Mouse (Mus musculus) cortical plate, adult 2 months (tissue): ENCODE results near the gene Tspan15. TPM values are rescaled to one million over a fixed set of nuclear protein-coding genes. Genes with fewer than 3 reads are reported as not detected.

Experiments used
- H3K27ac ChIP-seq: fragments of 200-500 bp; 2 replicates; pipeline ENCODE4 v1.5.1; 2012; ENCODE audit warnings: low read length, control low read depth, inconsistent platforms; ENCODE audit not compliant: insufficient read depth
- H3K4me1 ChIP-seq: fragments of 200-500 bp; 2 replicates; pipeline ENCODE4 v1.6.1; 2011; ENCODE audit warnings: low read length; ENCODE audit not compliant: control insufficient read depth, insufficient read depth
- H3K4me3 ChIP-seq: fragments of 200-500 bp; 2 replicates; pipeline ENCODE4 v1.5.1; 2011; ENCODE audit warnings: mild to moderate bottlenecking, low read length, control low read depth; ENCODE audit not compliant: insufficient read depth
- CTCF ChIP-seq: fragments of 200-500 bp; IDR thresholded peaks from 2 replicates; pipeline ENCODE4 v1.5.1; 2011; ENCODE audit warnings: mild to moderate bottlenecking, control low read depth, low read length; ENCODE audit not compliant: insufficient read depth; ENCODE audit errors: extremely low read depth
- POLR2A ChIP-seq: fragments of 200-500 bp; IDR thresholded peaks from 2 replicates; pipeline ENCODE4 v1.6.1; 2011; ENCODE audit warnings: mild to moderate bottlenecking, low read length, control low read depth; ENCODE audit not compliant: insufficient read depth; ENCODE audit errors: extremely low read depth
- polyA plus RNA-seq: library from polyadenylated mRNA; depleted of rRNA; stranded (reverse); fragments of >200 nt; gene quantifications from 2 replicates; pipeline ENCODE4 v1.2.3, GENCODE M21; 2012

Tspan15 gene
- polyA plus RNA-seq, 1 experiment = 26.9 TPM

GRCm38 (mm10) chr10:62179944-62180343 is 51.1 kb downstream of the Tspan15 start:
- no peak overlapping the region for H3K27ac ChIP-seq
- TF ChIP-seq CTCF (no peak), POLR2A (no peak)
- H3K4me3 ChIP-seq = no peak overlapping the region
- H3K4me1 ChIP-seq = no peaks in the 10 kb centered on the region

GRCm38 (mm10) chr10:62174533-62175313 is 56.3 kb downstream of the Tspan15 start:
- TF ChIP-seq CTCF = no peak
- no peak for TF ChIP-seq POLR2A
- H3K27ac ChIP-seq = no peak overlapping the region
- H3K4me1 ChIP-seq = no peaks in the 10 kb centered on the region
- no peak overlapping the region for H3K4me3 ChIP-seq

GRCm38 (mm10) chr10:62173941-62174448 is 57.1 kb downstream of the Tspan15 start:
- no peak for TF ChIP-seq POLR2A
- no peak overlapping the region for H3K27ac ChIP-seq
- H3K4me1 ChIP-seq = no peaks in the 10 kb centered on the region
- no peak overlapping the region for H3K4me3 ChIP-seq

- Histone ChIP-seq H3K4me3 (no peak overlapping the region), H3K27ac (no peak overlapping the region), H3K4me1 (no peaks in the 10 kb centered on the region)
- TF ChIP-seq POLR2A = no peak
- TF ChIP-seq CTCF = no peak
Observed at GRCm38 (mm10) chr10:62172841-62173553, 58.1 kb downstream of the Tspan15 start.

GRCm38 (mm10) chr10:62162410-62162809 is 68.6 kb downstream of the Tspan15 start:
- TF ChIP-seq POLR2A (no peak), CTCF (no peak)
- Histone ChIP-seq H3K27ac (no peak overlapping the region), H3K4me3 (no peak overlapping the region), H3K4me1 (no peaks in the 10 kb centered on the region)

- TF ChIP-seq POLR2A = no peak
- Histone ChIP-seq H3K4me3 (no peak overlapping the region), H3K27ac (no peak overlapping the region), H3K4me1 (no peaks in the 10 kb centered on the region)
Observed at GRCm38 (mm10) chr10:62149929-62150328, 81.1 kb downstream of the Tspan15 start.

- TF ChIP-seq CTCF (no peak), POLR2A (no peak)
- no peak overlapping the region for H3K4me3 ChIP-seq
- H3K27ac ChIP-seq = no peak overlapping the region
- H3K4me1 ChIP-seq = no peaks in the 10 kb centered on the region
Observed at GRCm38 (mm10) chr10:62147466-62148248, 83.4 kb downstream of the Tspan15 start.

GRCm38 (mm10) chr10:62145957-62146356 is 85.1 kb downstream of the Tspan15 start:
- Histone ChIP-seq H3K27ac (no peak overlapping the region), H3K4me3 (no peak overlapping the region), H3K4me1 (no peaks in the 10 kb centered on the region)
- TF ChIP-seq CTCF (no peak), POLR2A (no peak)

GRCm38 (mm10) chr10:62143820-62144219 is 87.2 kb downstream of the Tspan15 start, which contains the start of gene Fam241b:
Gene Fam241b, minus strand, starts transcription at chr10:62143920.
- Histone ChIP-seq H3K4me1 (no peaks in the 10 kb centered on the region), H3K4me3 (no peak within 1 kb of the TSS), H3K27ac (no peak within 1 kb of the TSS)
- no peak for TF ChIP-seq POLR2A
- no peak for TF ChIP-seq CTCF

- no peaks in the 10 kb centered on the region for H3K4me1 ChIP-seq
- no peak for TF ChIP-seq CTCF
- TF ChIP-seq POLR2A = no peak
- no peak overlapping the region for H3K4me3 ChIP-seq
- no peak overlapping the region for H3K27ac ChIP-seq
Observed at GRCm38 (mm10) chr10:62138040-62138439, 93.0 kb downstream of the Tspan15 start.
